Mouse (Mus musculus) lung, embryonic 16.5 days (tissue): ENCODE measurements around the gene Dcst2. TPM values are rescaled to one million over a fixed set of nuclear protein-coding genes. Genes with fewer than 3 reads are reported as not detected.

Experiments used
- ATAC-seq: fragments of 200-750 bp; cut with Nextera tagmentation; 2 replicates; pipeline ENCODE4 v1.8.0; 2017; ENCODE audit warnings: low read depth, mild to moderate bottlenecking, moderate library complexity
- H3K27ac ChIP-seq: fragments of 300-500 bp; sonication (generic); 2 replicates; pipeline ENCODE4 v1.5.1; 2014; ENCODE audit warnings: mild to moderate bottlenecking, control low read depth, low read length
- H3K27me3 ChIP-seq: fragments of 300-500 bp; sonication (generic); 2 replicates; pipeline ENCODE4 v1.6.1; 2014; ENCODE audit warnings: low read depth, low read length, mixed read lengths; ENCODE audit not compliant: control insufficient read depth, insufficient read depth
- H3K36me3 ChIP-seq: fragments of 300-500 bp; sonication (generic); 2 replicates; pipeline ENCODE4 v1.6.1; 2014; ENCODE audit warnings: low read length; ENCODE audit not compliant: control insufficient read depth, insufficient read depth
- H3K4me1 ChIP-seq: fragments of 300-500 bp; sonication (generic); replicated peaks from 2 replicates; pipeline ENCODE4 v1.6.1; 2014; ENCODE audit warnings: low read length, mixed read lengths; ENCODE audit not compliant: control insufficient read depth, insufficient read depth
- H3K4me2 ChIP-seq: fragments of 300-500 bp; sonication (generic); 2 replicates; pipeline ENCODE4 v1.6.1; 2014; ENCODE audit warnings: low read depth, low read length, control low read depth
- H3K4me3 ChIP-seq: fragments of 300-500 bp; sonication (generic); 2 replicates; pipeline ENCODE4 v1.5.1; 2014; ENCODE audit warnings: mild to moderate bottlenecking, low read length, control low read depth
- H3K9ac ChIP-seq: fragments of 300-500 bp; sonication (generic); 2 replicates; pipeline ENCODE4 v1.6.1; 2014; ENCODE audit warnings: low read length, control low read depth
- H3K9me3 ChIP-seq: fragments of 300-500 bp; sonication (generic); 2 replicates; pipeline ENCODE4 v1.6.1; 2016; ENCODE audit warnings: low read length; ENCODE audit not compliant: control insufficient read depth
- WGBS: fragments of 180-500 bp; shearing (Covaris S2); extraction: QIAGEN DNeasy Blood & Tissue Kit; methylation state at CpG from one replicate; pipeline ENCODE4 v1.1.7; 2014; 5-methylcytosine and 5-hydroxymethylcytosine counted together
- polyA plus RNA-seq: library from polyadenylated mRNA; unstranded; fragments of >200 nt; fragmentation: Nextera tagmentation; extraction: Ambion mirVana; gene quantifications from 2 replicates; pipeline ENCODE4 v1.2.1, GENCODE M21; 2015

Gene Dcst2
- polyA plus RNA-seq, 1 experiment from 2014 or later = 0.06 TPM

DNA sequence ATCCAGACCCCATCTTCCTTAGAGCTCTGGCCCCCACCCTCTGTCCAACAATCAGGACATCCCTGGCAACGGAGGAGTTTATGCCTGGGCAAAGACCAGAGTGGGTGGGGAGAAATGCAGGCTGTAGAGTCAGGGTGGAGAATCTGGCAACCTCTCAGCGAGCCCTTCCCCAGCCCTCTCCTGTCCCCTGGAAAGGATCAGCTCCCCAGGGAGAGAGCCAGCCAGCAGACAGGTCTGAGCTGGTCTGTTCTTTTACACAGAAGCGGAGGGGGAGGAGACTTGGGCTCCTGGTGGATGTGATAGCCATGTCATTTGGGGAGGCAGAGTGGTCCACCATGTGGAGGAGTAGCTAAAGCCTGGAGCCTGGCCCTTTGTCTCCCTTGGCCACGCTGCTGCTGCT lies 33.2 kb upstream of the Dcst2 start:
- Histone ChIP-seq H3K9me3 (no peaks in the 10 kb centered on the region), H3K9ac (no peak overlapping the region), H3K27me3 (no peaks in the 10 kb centered on the region), H3K27ac (no peak overlapping the region), H3K36me3 (peaks cover 5% of the 10 kb centered on the region), H3K4me3 (no peak overlapping the region), H3K4me1 (peaks cover 10% of the 10 kb centered on the region), H3K4me2 (no peak overlapping the region)
- peak; percentile 25; the same call in 1 of the 2 replicates for ATAC-seq
- 22% methylated on average over 4 of the region's 4 CpGs for WGBS

DNA sequence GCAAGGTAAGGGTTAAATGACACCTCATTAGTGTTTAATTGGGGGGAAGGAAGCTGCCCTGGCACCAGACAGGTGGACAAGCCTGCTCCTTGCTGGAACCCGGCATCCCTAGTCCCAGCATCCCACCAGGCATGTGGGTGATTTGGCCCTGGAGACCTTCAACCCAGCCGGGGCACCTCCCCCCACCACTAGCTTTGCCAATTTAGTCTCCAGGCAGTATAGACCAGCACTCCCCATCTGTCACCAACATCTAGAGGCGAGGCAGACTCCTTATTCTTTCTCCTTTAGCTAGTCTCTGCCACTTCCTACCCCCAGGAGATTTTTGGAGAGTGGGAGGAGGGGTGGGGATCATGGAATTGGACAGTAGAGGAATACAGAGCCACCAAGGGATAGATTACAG lies 31.4 kb upstream of the Dcst2 start:
- H3K27me3 ChIP-seq = no peaks in the 10 kb centered on the region
- H3K36me3 ChIP-seq = peaks cover 9% of the 10 kb centered on the region
- H3K27ac ChIP-seq = no peak overlapping the region
- WGBS = 47% methylated on average over 3 of the region's 3 CpGs
- ATAC-seq = no peak
- peaks cover 10% of the 10 kb centered on the region for H3K4me1 ChIP-seq
- no peak overlapping the region for H3K4me2 ChIP-seq
- H3K9me3 ChIP-seq = no peaks in the 10 kb centered on the region
- H3K9ac ChIP-seq = no peak overlapping the region
- H3K4me3 ChIP-seq = no peak overlapping the region

DNA sequence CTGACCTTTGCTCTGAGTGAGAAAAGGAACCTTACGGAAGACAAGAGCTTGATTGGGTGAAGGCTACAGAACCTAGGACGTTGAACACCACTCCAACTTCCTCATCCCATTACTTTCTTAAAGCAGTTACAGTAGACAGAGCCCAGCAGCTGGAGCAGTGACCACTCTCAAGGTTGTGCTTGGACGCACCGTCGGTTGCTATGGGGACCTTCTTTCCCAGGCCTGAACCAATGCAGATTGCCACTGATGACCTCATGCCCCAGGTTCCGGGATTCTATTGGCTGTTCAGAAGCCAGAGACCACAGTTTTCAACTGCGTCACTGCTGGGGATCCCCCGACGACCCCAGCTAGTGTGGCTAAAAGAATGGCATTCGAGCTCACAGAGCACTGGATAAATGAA lies 30.8 kb upstream of the Dcst2 start:
- no peak overlapping the region for H3K4me2 ChIP-seq
- 26% methylated on average over 10 of the region's 10 CpGs for WGBS
- peaks cover 9% of the 10 kb centered on the region for H3K36me3 ChIP-seq
- H3K4me1 ChIP-seq = peaks cover 11% of the 10 kb centered on the region
- ATAC-seq = no peak
- no peak overlapping the region for H3K4me3 ChIP-seq
- H3K27me3 ChIP-seq = no peaks in the 10 kb centered on the region
- no peak overlapping the region for H3K9ac ChIP-seq
- no peaks in the 10 kb centered on the region for H3K9me3 ChIP-seq
- H3K27ac ChIP-seq = no peak overlapping the region

DNA sequence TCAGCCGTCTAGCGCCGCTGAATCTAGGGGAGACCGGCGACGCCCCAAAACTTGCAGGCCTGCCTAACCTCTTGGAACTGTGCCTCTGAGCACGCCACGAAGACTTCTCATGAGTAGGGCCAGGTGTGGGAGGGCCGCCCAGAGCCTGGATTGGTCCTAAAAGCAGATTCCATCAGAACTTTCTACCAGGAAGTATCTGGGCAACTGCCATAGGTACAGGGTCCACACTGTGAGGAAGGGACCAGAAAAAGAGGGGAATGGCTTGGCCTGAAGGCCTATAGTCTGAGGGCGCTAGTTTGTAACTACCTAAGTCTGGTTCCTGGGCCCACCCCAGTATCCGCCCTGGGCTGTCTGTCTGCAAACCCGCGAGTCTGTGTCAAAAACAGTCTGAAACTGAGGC lies 30.2 kb upstream of the Dcst2 start:
- H3K27ac ChIP-seq = no peak overlapping the region
- no peak overlapping the region for H3K4me2 ChIP-seq
- no peak for ATAC-seq
- no peaks in the 10 kb centered on the region for H3K9me3 ChIP-seq
- 67% methylated on average over 13 of the region's 13 CpGs for WGBS
- H3K4me3 ChIP-seq = no peak overlapping the region
- peaks cover 9% of the 10 kb centered on the region for H3K36me3 ChIP-seq
- no peaks in the 10 kb centered on the region for H3K27me3 ChIP-seq
- peaks cover 18% of the 10 kb centered on the region for H3K4me1 ChIP-seq
- no peak overlapping the region for H3K9ac ChIP-seq

DNA sequence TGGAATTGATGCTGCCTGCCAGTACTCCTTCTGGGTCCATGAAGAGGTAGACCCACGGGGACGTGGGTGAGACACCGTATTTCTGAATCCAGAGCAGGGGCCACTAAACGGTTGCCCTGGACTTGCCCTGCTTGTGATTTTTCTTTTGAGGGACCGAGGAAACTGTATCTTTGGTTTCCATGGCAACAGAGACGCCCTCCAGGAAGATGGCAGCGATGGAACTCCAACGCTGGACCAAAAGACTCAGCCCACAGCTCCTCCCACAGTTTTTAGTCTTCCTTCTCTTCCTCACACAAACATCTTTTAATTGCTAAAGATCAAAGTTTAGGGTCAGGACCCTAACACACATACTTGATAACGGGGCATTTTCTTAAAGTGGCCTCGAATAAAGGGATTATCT lies 29.8 kb upstream of the Dcst2 start:
- Histone ChIP-seq H3K9me3 (no peaks in the 10 kb centered on the region), H3K27me3 (no peaks in the 10 kb centered on the region), H3K27ac (no peak overlapping the region), H3K4me3 (no peak overlapping the region), H3K9ac (no peak overlapping the region), H3K4me1 (peaks cover 21% of the 10 kb centered on the region), H3K36me3 (peaks cover 9% of the 10 kb centered on the region), H3K4me2 (no peak overlapping the region)
- WGBS = 42% methylated on average over 10 of the region's 10 CpGs
- no peak for ATAC-seq

DNA sequence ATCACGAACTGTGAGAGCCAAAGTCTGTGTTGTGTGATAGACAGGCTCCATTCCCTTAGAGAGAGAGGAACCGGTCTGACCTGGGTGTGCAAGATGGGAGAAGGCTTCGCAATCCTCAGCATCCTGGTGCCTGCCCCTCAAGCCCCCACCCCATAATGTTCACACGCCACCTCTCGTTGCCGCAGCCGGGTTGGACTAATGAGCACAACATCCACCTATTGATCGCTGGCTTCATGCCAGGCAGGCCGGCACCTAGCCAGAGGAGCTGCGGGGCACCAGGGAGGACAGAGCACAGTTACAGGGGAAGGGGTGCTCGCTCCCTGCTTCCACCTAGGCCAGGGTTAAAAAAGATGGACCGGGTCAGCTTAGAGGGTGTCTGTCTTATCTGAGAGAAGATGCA lies 29.3 kb upstream of the Dcst2 start:
- Histone ChIP-seq H3K4me2 (no peak overlapping the region), H3K9ac (no peak overlapping the region), H3K36me3 (peaks cover 9% of the 10 kb centered on the region), H3K4me1 (peaks cover 21% of the 10 kb centered on the region), H3K27ac (no peak overlapping the region), H3K9me3 (no peaks in the 10 kb centered on the region), H3K27me3 (no peaks in the 10 kb centered on the region), H3K4me3 (no peak overlapping the region)
- 34% methylated on average over 12 of the region's 12 CpGs for WGBS
- ATAC-seq = no peak

DNA sequence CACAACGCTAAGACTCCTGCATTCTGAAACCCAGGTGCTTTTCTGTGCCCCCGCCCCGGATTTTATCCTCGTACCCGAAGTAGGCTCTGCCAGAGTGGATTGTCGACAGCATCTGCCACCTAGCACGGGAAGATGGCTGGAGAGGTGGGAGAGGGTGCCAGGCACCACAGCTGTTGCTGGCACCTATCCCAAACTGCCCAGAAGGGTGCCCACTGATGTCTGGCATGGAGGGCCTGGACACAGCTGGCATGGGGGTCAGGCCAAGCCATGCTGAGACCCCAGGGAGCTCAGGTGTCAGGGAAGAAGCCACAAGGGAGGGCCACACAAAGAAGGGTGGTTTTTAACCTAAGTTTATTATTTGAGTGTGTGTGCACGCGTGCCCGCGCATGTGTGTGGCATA lies 28.7 kb upstream of the Dcst2 start:
- Histone ChIP-seq H3K4me2 (no peak overlapping the region), H3K4me1 (peaks cover 17% of the 10 kb centered on the region), H3K27me3 (no peaks in the 10 kb centered on the region), H3K4me3 (no peak overlapping the region), H3K27ac (no peak overlapping the region), H3K9me3 (no peaks in the 10 kb centered on the region), H3K36me3 (peaks cover 9% of the 10 kb centered on the region), H3K9ac (no peak overlapping the region)
- no peak for ATAC-seq
- 51% methylated on average over 11 of the region's 11 CpGs for WGBS

DNA sequence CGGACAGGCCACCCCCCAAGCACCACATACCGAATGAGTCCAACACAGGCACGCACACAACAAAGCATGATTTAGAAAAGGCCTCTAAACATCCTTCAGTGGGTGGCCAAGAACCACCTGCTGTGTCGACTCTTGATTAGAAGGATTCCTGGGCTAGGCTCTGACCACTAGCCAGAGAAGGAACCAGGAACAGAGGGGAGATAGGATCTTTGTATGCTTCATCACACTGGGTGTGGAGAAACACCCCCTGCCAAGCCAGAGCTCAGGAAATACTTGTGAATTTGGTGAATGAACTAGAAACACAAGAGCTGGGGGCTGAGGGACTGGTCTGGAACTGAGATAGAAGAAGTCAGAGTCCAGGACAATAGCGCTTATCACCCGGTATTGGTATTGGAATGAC lies 25.2 kb upstream of the Dcst2 start:
- no peaks in the 10 kb centered on the region for H3K9me3 ChIP-seq
- peak overlapping the region; percentile 79 for H3K4me2 ChIP-seq
- no peak for ATAC-seq
- no peak overlapping the region for H3K27ac ChIP-seq
- H3K36me3 ChIP-seq = peaks cover 9% of the 10 kb centered on the region
- peaks cover 39% of the 10 kb centered on the region for H3K4me1 ChIP-seq
- H3K4me3 ChIP-seq = peak overlapping the region; percentile 79
- 13% methylated on average over 6 of the region's 6 CpGs for WGBS
- H3K27me3 ChIP-seq = no peaks in the 10 kb centered on the region
- peak overlapping the region; percentile 97 for H3K9ac ChIP-seq

DNA sequence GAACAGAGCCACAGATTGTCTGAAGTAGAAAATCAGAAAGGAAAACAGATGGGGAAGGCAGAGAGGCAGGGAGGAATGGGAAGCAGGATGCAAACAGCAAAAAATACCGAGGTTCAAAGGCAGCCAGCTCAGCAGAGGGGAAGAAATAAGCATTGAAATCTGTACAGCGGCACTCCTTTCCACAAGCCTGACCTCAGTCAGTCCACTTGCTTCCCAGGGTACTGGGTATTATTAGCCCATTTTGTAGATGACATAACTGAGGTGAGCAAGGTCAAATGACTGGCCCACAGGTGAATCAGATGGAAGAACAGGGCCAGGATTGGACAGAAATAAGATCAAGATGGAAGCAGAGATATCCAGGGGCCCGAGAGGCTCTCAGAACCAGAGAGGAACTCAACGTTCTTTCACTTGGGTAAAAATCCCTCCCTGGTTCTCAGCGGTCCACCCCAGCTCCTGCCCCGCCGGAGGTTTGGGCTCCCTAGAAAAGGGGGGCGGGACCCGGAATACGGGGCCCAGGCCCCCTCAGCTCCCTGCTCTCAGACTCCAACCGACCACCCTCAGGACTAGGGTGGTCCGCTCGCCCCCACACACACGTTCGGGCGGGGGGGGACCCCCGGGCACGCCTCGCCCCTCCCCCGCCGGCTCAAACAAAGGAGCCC lies 24.6 kb upstream of the Dcst2 start:
- Histone ChIP-seq H3K27ac (peak overlapping the region; percentile 90), H3K4me1 (peaks cover 39% of the 10 kb centered on the region), H3K27me3 (no peaks in the 10 kb centered on the region), H3K4me2 (peak overlapping the region; percentile 79), H3K9ac (peak overlapping the region; percentile 97), H3K4me3 (peak overlapping the region; percentile 79), H3K9me3 (no peaks in the 10 kb centered on the region), H3K36me3 (peaks cover 9% of the 10 kb centered on the region)
- no peak; the same call in 1 of the 2 replicates for ATAC-seq
- WGBS = 2% methylated on average over 19 of the region's 21 CpGs
